Mouse (Mus musculus) limb, embryonic 15.5 days (tissue): ENCODE measurements around the gene Tfap2e. TPM values are rescaled to one million over a fixed set of nuclear protein-coding genes. Genes with fewer than 3 reads are reported as not detected.

Experiments
- ATAC-seq: fragments of 200-750 bp; cut with Nextera tagmentation; 2 replicates; pipeline ENCODE4 v1.8.0; 2017; ENCODE audit warnings: low read depth, moderate TSS enrichment; ENCODE audit not compliant: insufficient number of reproducible peaks, low FRiP score, low TSS enrichment
- H3K27ac ChIP-seq: fragments of 300-500 bp; sonication (generic); 2 replicates; pipeline ENCODE4 v1.5.1; 2015; ENCODE audit warnings: moderate library complexity, mild to moderate bottlenecking, inconsistent platforms
- H3K27me3 ChIP-seq: fragments of 300-500 bp; sonication (generic); 2 replicates; pipeline ENCODE4 v1.6.1; 2015; ENCODE audit warnings: inconsistent platforms
- H3K36me3 ChIP-seq: fragments of 300-500 bp; sonication (generic); 2 replicates; pipeline ENCODE4 v1.6.1; 2015; ENCODE audit warnings: inconsistent platforms
- H3K4me1 ChIP-seq: fragments of 300-500 bp; sonication (generic); 2 replicates; pipeline ENCODE4 v1.6.1; 2015; ENCODE audit warnings: inconsistent platforms
- H3K4me2 ChIP-seq: fragments of 300-500 bp; sonication (generic); 2 replicates; pipeline ENCODE4 v1.6.1; 2015; ENCODE audit warnings: mild to moderate bottlenecking, inconsistent platforms
- H3K4me3 ChIP-seq: fragments of 300-500 bp; sonication (generic); 2 replicates; pipeline ENCODE4 v1.5.1; 2015; ENCODE audit warnings: mild to moderate bottlenecking, inconsistent platforms
- H3K9ac ChIP-seq: fragments of 300-500 bp; sonication (generic); 2 replicates; pipeline ENCODE4 v1.6.1; 2015; ENCODE audit warnings: inconsistent platforms
- H3K9me3 ChIP-seq: fragments of 300-500 bp; sonication (generic); 2 replicates; pipeline ENCODE4 v1.6.1; 2016; ENCODE audit warnings: inconsistent platforms
- WGBS: fragments of 180-500 bp; shearing (Covaris S2); methylation state at CpG from one replicate; pipeline ENCODE4 v1.1.7; 2015; 5-methylcytosine and 5-hydroxymethylcytosine counted together
- polyA plus RNA-seq: library from polyadenylated mRNA; unstranded; fragments of >200 nt; fragmentation: Nextera tagmentation; extraction: Ambion mirVana; gene quantifications from 2 replicates; pipeline ENCODE4 v1.2.1, GENCODE M21; 2015

Gene Tfap2e
- polyA plus RNA-seq, 1 experiment from 2014 or later = 0.54 TPM

- no peak for ATAC-seq
- H3K36me3 ChIP-seq = peaks cover 42% of the 10 kb centered on the region
- peaks cover 61% of the 10 kb centered on the region for H3K4me1 ChIP-seq
- H3K4me2 ChIP-seq = peak overlapping the region; percentile 95; the same call in 1 of the 2 replicates
- no peaks in the 10 kb centered on the region for H3K27me3 ChIP-seq
- no peak overlapping the region for H3K9ac ChIP-seq
- no peak overlapping the region for H3K27ac ChIP-seq
- H3K9me3 ChIP-seq = no peaks in the 10 kb centered on the region
- no peak overlapping the region for H3K4me3 ChIP-seq
- 76% methylated on average over 8 of the region's 8 CpGs for WGBS
Measured at GRCm38 (mm10) chr4:126750863-126751555, 15.0 kb upstream of the Tfap2e start.

GRCm38 (mm10) chr4:126750046-126750683 lies 14.1 kb upstream of the Tfap2e start:
- no peak for ATAC-seq
- peak overlapping the region; percentile 47; the same call in 1 of the 2 replicates for H3K27ac ChIP-seq
- 73% methylated on average over 26 of the region's 26 CpGs for WGBS
- H3K27me3 ChIP-seq = no peaks in the 10 kb centered on the region
- H3K4me2 ChIP-seq = peak overlapping the region; percentile 26; the same call in 1 of the 2 replicates
- 0 out of 2 replicates have a peak overlapping the region, but pooled peaks have one; percentile 7 for H3K4me3 ChIP-seq
- no peak overlapping the region for H3K9ac ChIP-seq
- H3K36me3 ChIP-seq = peaks cover 49% of the 10 kb centered on the region
- no peaks in the 10 kb centered on the region for H3K9me3 ChIP-seq
- H3K4me1 ChIP-seq = peaks cover 65% of the 10 kb centered on the region

GRCm38 (mm10) chr4:126749553-126749952 lies 13.5 kb upstream of the Tfap2e start:
- peak overlapping the region; percentile 26; the same call in 1 of the 2 replicates for H3K4me2 ChIP-seq
- H3K27me3 ChIP-seq = no peaks in the 10 kb centered on the region
- peaks cover 55% of the 10 kb centered on the region for H3K36me3 ChIP-seq
- 0 out of 2 replicates have a peak overlapping the region, but pooled peaks have one; percentile 7 for H3K4me3 ChIP-seq
- no peak overlapping the region for H3K9ac ChIP-seq
- H3K9me3 ChIP-seq = no peaks in the 10 kb centered on the region
- no peak for ATAC-seq
- WGBS = 83% methylated on average over 10 of the region's 11 CpGs
- peaks cover 60% of the 10 kb centered on the region for H3K4me1 ChIP-seq
- H3K27ac ChIP-seq = peak overlapping the region; percentile 47; the same call in 1 of the 2 replicates

- ATAC-seq = no peak
Measured at GRCm38 (mm10) chr4:126748381-126748780, 12.3 kb upstream of the Tfap2e start.

GRCm38 (mm10) chr4:126746194-126746840 lies 10.3 kb upstream of the Tfap2e start:
- H3K36me3 ChIP-seq = peaks cover 63% of the 10 kb centered on the region
- H3K27me3 ChIP-seq = no peaks in the 10 kb centered on the region
- 79% methylated on average over 10 of the region's 10 CpGs for WGBS
- no peak for ATAC-seq
- no peak overlapping the region for H3K4me3 ChIP-seq
- no peak overlapping the region for H3K27ac ChIP-seq
- peaks cover 42% of the 10 kb centered on the region for H3K4me1 ChIP-seq
- H3K9ac ChIP-seq = no peak overlapping the region
- no peak overlapping the region for H3K4me2 ChIP-seq
- H3K9me3 ChIP-seq = no peaks in the 10 kb centered on the region

More at GRCm38 (mm10) chr4:126748381-126748780, 12.3 kb upstream of the Tfap2e start:
- H3K9ac ChIP-seq = no peak overlapping the region
- H3K4me3 ChIP-seq = no peak overlapping the region
- peaks cover 63% of the 10 kb centered on the region for H3K36me3 ChIP-seq
- peaks cover 52% of the 10 kb centered on the region for H3K4me1 ChIP-seq
- H3K4me2 ChIP-seq = no peak overlapping the region
- WGBS = 93% methylated on average over 8 of the region's 8 CpGs
- no peak overlapping the region for H3K27ac ChIP-seq
- H3K9me3 ChIP-seq = no peaks in the 10 kb centered on the region
- H3K27me3 ChIP-seq = no peaks in the 10 kb centered on the region

- 41% methylated on average over 13 of the region's 13 CpGs for WGBS
- H3K27ac ChIP-seq = no peak overlapping the region
- no peak overlapping the region for H3K9ac ChIP-seq
- no peak overlapping the region for H3K4me3 ChIP-seq
- peaks cover 37% of the 10 kb centered on the region for H3K4me1 ChIP-seq
- H3K4me2 ChIP-seq = no peak overlapping the region
- ATAC-seq = 0 out of 2 replicates have a peak, but pooled peaks have one; percentile 22
- H3K9me3 ChIP-seq = no peaks in the 10 kb centered on the region
- H3K36me3 ChIP-seq = peaks cover 63% of the 10 kb centered on the region
- no peaks in the 10 kb centered on the region for H3K27me3 ChIP-seq
Measured at GRCm38 (mm10) chr4:126745506-126746193, 9.6 kb upstream of the Tfap2e start.

- H3K27ac ChIP-seq = no peak overlapping the region
- WGBS = 88% methylated on average over 14 of the region's 14 CpGs
- ATAC-seq = no peak
- H3K27me3 ChIP-seq = peaks cover 2% of the 10 kb centered on the region; the same call in 1 of the 2 replicates
- peaks cover 29% of the 10 kb centered on the region for H3K4me1 ChIP-seq
- H3K4me2 ChIP-seq = no peak overlapping the region
- no peak overlapping the region for H3K4me3 ChIP-seq
- peaks cover 57% of the 10 kb centered on the region for H3K36me3 ChIP-seq
- H3K9me3 ChIP-seq = no peaks in the 10 kb centered on the region
- no peak overlapping the region for H3K9ac ChIP-seq
Measured at GRCm38 (mm10) chr4:126744831-126745230, 8.8 kb upstream of the Tfap2e start.

GRCm38 (mm10) chr4:126743713-126744112 lies 7.7 kb upstream of the Tfap2e start:
- 15% methylated on average over 11 of the region's 11 CpGs for WGBS
- Histone ChIP-seq H3K4me2 (no peak overlapping the region), H3K27ac (no peak overlapping the region), H3K4me1 (peaks cover 18% of the 10 kb centered on the region), H3K4me3 (no peak overlapping the region), H3K27me3 (peaks cover 8% of the 10 kb centered on the region; the same call in 1 of the 2 replicates), H3K36me3 (peaks cover 45% of the 10 kb centered on the region), H3K9me3 (no peaks in the 10 kb centered on the region), H3K9ac (no peak overlapping the region)
- ATAC-seq = no peak

GRCm38 (mm10) chr4:126742976-126743375 lies 6.9 kb upstream of the Tfap2e start:
- peaks cover 16% of the 10 kb centered on the region for H3K27me3 ChIP-seq
- no peaks in the 10 kb centered on the region for H3K9me3 ChIP-seq
- no peak overlapping the region for H3K27ac ChIP-seq
- no peak for ATAC-seq
- no peak overlapping the region for H3K4me3 ChIP-seq
- no peak overlapping the region for H3K9ac ChIP-seq
- 37% methylated on average over 2 of the region's 2 CpGs for WGBS
- peaks cover 14% of the 10 kb centered on the region; the same call in 1 of the 2 replicates for H3K4me1 ChIP-seq
- H3K4me2 ChIP-seq = no peak overlapping the region
- peaks cover 38% of the 10 kb centered on the region for H3K36me3 ChIP-seq

- H3K36me3 ChIP-seq = peaks cover 26% of the 10 kb centered on the region
- peaks cover 11% of the 10 kb centered on the region for H3K4me1 ChIP-seq
- 5% methylated on average over 12 of the region's 12 CpGs for WGBS
- no peak overlapping the region for H3K4me3 ChIP-seq
- no peak overlapping the region for H3K9ac ChIP-seq
- no peak for ATAC-seq
- H3K9me3 ChIP-seq = no peaks in the 10 kb centered on the region
- H3K4me2 ChIP-seq = 0 out of 2 replicates have a peak overlapping the region, but pooled peaks have one; percentile 10
- H3K27ac ChIP-seq = no peak overlapping the region
- peaks cover 30% of the 10 kb centered on the region for H3K27me3 ChIP-seq
Measured at GRCm38 (mm10) chr4:126741448-126741847, 5.4 kb upstream of the Tfap2e start.

- no peak for ATAC-seq
Measured at GRCm38 (mm10) chr4:126739966-126740676, 4.1 kb upstream of the Tfap2e start.

More at GRCm38 (mm10) chr4:126739966-126740676, 4.1 kb upstream of the Tfap2e start:
- no peaks in the 10 kb centered on the region for H3K9me3 ChIP-seq
- peaks cover 43% of the 10 kb centered on the region for H3K27me3 ChIP-seq
- H3K4me3 ChIP-seq = no peak overlapping the region
- WGBS = 21% methylated on average over 10 of the region's 10 CpGs
- no peak overlapping the region for H3K9ac ChIP-seq
- peaks cover 18% of the 10 kb centered on the region for H3K4me1 ChIP-seq
- H3K36me3 ChIP-seq = peaks cover 14% of the 10 kb centered on the region
- H3K4me2 ChIP-seq = no peak overlapping the region
- H3K27ac ChIP-seq = no peak overlapping the region
